Mouse (Mus musculus) brain, embryonic 14.5 days (tissue): ENCODE measurements around the gene Isyna1. TPM values are rescaled to one million over a fixed set of nuclear protein-coding genes. Genes with fewer than 3 reads are reported as not detected.

Source experiments
- DNase-seq: peaks from one replicate; pipeline ENCODE4 v3.0.0-alpha.2; 2011; ENCODE audit warnings: low read depth
- CTCF ChIP-seq: fragments of 200-500 bp; IDR thresholded peaks from 2 replicates; pipeline ENCODE4 v1.5.1; 2012; ENCODE audit warnings: inconsistent platforms, mild to moderate bottlenecking, moderate library complexity, borderline replicate concordance; ENCODE audit not compliant: insufficient read depth, insufficient read length; ENCODE audit errors: extremely low read depth
- POLR2A ChIP-seq: fragments of 200-500 bp; IDR thresholded peaks from 2 replicates; pipeline ENCODE4 v1.6.1; 2012; ENCODE audit warnings: mild to moderate bottlenecking, inconsistent platforms, borderline replicate concordance; ENCODE audit not compliant: poor library complexity, insufficient read depth, insufficient read length, severe bottlenecking; ENCODE audit errors: extremely low read depth
- polyA plus RNA-seq: library from polyadenylated mRNA; depleted of rRNA; stranded (reverse); fragments of >200 nt; gene quantifications from 2 replicates; pipeline ENCODE4 v1.2.3, GENCODE M21; 2012

The Isyna1 gene
- polyA plus RNA-seq, 1 experiment: 165 TPM

DNA sequence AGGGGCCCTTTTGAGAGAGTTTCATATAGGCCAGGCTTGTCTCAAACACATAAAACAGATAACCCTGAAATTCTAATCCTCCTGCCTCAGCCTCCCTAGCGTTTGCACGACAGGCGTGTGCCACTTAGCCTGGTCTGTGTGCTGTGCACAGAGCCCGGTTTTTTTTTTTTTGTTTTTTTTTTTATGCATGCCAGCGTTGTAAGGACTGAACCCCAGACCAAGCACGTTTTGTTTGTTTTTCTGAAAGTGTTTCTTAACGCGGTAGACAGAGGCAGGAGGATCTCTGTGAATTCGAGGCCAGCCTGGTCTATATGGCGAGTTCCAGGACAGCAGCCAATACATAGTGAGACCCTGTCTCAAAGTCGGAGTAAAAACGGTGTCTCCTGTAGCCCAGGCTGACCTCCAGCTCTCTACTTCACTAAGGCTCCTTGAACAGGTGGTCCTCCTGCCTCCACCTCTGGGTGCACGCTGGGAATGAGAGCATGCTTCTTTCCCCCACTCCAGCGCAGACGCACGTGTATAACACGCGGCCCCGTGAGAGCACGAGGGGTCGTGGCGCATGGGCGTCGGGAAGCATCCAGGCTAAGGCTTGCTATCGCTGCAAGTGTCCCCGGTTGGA is 14.7 kb downstream of the Isyna1 start, which contains the start of gene Ssbp4:
Gene Ssbp4 (minus strand): TSS at position 124 of the 619 bp plus-strand sequence.
- no peak for DNase-seq
- TF ChIP-seq CTCF (no peak), POLR2A (no peak)

DNA sequence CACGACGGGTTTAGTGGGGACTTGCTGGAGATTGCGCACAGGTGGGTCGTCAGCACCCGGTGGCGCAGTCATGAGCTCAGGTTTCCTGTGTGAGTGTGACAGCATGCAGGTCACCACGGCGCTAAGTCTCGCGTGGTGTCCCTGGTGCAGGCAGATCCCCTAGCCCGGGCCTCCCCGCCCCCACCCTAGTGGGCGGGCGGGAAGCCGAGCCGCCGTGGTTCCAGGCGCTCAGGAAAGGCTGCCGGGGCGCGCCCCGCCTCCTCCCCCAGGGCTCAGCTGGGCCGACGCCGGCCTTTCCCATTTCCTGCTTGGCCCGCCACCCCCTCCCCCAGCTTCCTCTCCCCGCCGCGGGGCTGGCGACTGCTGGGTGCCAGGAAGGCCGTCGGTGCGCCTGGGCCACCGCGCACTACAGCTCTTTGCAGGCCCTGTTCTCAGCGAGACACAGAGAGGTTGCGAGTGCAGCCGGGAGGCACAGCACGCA is 15.2 kb downstream of the Isyna1 start:
- peak; percentile 23; the same call in 1 of the 2 replicates for TF ChIP-seq POLR2A
- TF ChIP-seq CTCF: no peak
- DNase-seq: peak; percentile 85

DNA sequence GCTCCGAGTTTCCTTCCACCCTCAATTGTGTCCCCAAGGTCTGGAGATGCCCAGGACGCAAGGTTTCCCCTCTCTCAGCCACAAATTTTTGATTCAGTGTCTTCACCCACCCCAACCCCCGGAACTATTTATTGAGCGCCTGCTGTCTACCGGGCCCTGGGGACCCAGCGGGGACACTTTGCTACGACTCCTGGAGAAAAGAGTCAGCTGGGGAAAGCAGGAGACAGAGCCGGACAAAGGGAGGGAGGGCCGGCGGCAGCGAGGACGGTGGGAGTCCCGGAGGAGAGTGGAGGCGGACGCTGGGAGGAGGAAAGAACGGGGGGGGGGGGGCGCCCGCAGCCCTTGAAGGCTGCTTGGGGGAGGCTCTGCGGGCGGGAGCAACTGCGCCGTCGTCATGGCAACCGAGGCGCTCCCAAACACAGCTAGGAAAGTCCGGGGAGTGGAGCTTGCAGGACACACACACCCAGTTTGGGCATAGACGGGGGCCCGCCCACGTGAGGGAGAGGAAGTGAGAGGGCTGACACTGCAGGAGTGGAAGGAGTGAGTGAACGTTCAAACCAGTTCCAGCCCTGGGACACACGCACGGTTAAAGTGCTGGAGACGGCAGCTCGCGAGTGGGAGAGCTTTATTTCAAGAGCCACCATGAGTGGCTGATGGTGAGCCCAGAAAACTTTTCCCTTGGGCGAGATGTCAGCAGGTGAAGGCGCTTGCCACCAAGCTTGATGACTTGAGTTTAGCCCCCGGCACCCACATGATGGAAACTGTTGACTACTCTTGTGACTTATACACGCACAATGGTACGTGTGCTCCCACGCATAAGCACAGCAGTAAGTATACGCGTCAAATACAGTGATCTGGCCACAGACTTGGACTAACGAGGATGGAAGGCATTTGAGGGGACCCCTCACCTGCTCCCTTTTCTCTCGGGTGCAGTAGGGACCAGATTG is 15.9 kb downstream of the Isyna1 start:
- TF ChIP-seq POLR2A: no peak
- no peak for TF ChIP-seq CTCF
- DNase-seq: peak; percentile 92

DNA sequence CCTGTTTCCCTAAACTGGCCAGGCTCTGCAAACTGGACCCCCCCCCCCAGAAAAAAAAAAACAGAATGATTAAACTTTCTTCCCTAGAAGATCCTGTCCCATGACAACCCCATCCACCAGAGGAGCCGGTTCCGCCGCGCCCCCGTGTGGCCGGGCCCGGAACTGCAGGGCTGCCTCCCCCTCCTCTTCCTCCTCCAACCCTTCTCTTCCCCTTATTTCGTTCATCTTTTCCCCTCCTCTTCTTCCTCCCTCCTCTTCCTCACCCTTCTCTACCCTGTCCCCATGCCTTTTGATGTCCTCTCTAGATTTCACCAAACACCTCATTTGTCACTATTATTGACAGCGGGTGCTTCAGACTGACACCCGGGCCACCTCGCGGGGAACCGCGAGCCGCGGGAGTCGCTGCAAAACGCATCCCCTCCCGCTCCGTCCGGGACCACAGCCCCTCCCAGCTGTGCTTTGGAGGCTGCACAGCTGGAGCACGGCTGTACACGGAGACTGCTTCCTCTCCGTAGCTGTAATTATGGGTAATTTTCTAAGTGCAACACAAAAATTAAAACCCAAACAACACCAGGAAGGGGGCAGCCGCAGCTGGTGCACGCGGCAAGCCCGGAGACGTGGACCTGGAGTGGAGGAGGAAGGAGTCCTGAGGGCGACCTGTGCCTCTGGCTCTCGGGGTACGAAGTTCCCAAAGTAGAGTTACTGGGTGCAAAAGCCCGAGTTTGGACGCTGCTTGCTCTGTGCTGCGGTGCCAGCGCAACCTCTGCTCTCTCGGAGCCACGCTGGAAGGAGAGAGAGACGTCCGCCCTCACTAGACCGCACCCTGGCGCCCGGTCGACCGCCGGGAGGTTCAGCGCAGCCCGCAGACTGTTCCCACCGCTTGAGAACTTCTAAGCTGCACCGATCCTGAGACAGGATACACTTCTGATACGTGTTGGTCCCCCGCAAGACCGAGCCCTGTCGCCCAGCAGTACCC is 16.9 kb downstream of the Isyna1 start:
- peak; percentile 70 for DNase-seq
- TF ChIP-seq CTCF (peak; percentile 98), POLR2A (no peak)

DNA sequence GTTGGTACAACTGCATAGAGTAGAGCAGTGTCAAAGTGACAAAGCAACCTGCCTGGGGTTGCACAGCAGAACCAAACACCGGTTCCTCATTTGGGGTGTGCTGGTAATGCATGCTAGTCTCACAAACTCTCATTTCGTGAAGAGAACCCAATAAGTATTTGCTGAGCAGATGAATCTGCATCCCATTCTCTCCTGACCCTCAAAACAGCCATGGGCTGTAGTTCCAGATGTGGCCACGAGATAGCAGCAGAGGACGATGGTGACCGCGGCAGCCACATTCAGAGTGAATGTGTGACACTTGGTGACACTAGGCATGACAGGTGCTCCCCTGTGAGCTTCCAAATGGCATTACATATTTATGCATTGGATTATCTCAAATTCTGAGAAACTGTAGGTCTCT is 17.7 kb downstream of the Isyna1 start:
- TF ChIP-seq CTCF (peak; percentile 94), POLR2A (no peak)
- DNase-seq: peak; percentile 87

DNA sequence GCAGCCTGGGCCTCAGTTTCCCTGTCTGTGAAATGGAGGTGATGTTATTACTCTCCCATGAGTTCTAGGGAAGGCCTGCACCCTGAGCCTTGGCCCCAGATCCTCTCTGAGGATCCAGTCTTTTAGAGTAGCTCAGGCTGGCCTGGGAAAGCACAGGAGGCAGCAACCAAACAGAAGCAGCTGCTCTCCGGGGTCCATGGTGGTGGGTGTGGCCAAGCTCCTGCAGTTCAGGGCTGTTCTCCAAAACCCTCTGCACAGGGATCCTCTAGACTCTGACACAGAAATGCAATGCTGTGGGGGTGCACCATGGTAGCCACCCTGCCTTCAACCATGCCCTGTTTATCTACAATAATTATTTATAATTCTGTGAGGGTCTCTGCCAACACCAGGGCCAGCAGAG is 19.6 kb downstream of the Isyna1 start:
- no peak for TF ChIP-seq CTCF
- no peak for TF ChIP-seq POLR2A
- DNase-seq: no peak

DNA sequence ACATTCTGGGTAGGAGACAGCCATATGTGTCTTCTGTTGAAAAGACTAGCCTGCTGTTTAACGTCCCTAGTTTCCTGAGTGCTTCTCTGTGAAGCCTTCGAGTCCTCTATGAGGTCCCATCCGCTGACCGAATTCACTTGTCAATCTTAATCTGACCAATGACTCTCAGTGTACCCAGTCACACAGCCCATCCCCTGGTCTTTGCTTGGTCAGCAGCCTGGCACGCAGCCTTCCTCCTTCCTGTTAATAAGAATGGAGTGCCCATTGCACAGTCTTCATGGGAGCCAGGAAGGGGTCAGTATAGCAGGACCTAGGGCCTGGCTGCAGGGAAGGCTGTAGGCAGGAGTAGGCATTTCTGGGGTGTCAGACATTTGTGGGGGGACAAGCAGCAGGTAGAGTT is 20.3 kb downstream of the Isyna1 start:
- DNase-seq: no peak
- TF ChIP-seq POLR2A (no peak), CTCF (no peak)

DNA sequence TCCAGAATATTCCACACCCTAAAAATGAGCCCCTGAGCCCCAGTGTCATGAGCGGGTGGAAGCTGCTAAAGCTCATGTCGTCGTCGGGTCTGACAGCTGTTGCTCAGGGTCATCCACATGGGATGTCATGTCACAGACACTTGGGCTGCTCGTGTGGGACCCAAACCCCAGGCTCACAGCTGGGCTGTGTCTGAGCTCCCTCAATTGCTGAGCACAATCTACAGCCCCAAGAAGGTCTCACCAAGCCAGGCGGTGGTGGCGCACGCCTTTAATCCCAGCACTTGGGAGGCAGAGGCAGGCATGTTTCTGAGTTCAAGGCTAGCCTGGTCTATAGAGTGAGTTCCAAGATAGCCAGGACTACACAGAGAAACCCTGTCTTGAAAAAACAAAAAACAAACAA is 21.1 kb downstream of the Isyna1 start:
- no peak for TF ChIP-seq POLR2A
- no peak for TF ChIP-seq CTCF

DNA sequence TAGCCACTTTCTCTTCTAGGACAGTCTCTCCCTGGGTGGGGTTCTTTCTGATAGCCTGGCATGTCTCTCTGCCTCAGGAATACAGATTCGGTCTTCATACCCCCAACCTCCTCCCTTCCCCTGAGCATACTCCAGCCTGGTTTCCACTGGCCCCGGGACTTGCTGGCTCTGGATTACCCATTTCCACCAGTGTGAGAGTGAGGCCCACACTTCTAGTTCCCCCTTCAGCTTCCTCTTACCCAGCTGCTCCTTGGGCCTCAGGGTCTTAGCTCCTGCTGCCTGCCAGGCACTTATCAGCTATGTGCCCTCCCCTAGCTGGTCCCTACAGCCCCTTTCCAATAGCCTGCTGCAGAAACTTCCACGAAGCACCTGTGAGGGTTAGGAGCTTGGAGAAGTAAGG is 21.7 kb downstream of the Isyna1 start, which contains the start of gene Lrrc25:
Gene Lrrc25 (plus strand): TSS at position 262 of the 400 bp plus-strand sequence.
- no peak for DNase-seq

More for the DNA sequence above, 21.1 kb downstream of the Isyna1 start:
- no peak for DNase-seq

DNA sequence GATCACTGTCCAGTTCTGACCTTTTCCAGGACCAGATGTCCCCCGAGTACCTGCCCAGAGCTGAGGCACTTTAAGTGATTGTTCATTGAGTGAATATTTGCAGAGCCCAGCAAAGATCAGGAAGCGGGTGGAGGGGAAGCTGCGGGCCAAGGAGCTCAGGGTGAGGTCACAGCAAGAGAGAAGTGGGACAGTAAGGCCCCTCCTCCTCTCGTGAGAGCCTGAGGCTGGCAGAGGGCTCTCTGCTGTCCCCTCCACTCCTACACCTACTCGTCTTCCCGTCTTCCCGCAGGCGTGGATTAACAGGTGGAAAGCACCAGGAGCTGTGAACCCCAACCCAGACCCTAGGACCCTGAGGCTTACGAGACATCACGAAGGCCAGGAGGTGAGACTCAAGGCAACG is 22.5 kb downstream of the Isyna1 start:
- no peak for DNase-seq
- TF ChIP-seq POLR2A: no peak
- TF ChIP-seq CTCF: no peak

More for the DNA sequence above, 21.7 kb downstream of the Isyna1 start, which contains the start of gene Lrrc25:
- TF ChIP-seq CTCF: no peak
- TF ChIP-seq POLR2A: no peak
